Mouse (Mus musculus): ENCODE measurements around the gene Olfr1419.
A peak's percentile ranks its signal among the peaks of the same experiment; 100 is the strongest.
"Not testable (repeated sequence)": the region's sequence is repeated elsewhere in the genome, so short reads cannot be mapped to it uniquely, and the experiment has no call there.

Olfr1419 gene

GRCm38 (mm10) chr19:11875006-11875405 is at the start of gene Olfr1419:
Gene Olfr1419 (minus strand): TSS chr19:11875106.
- no peak for DNase-seq (ENCODE audit: low read depth)

- not testable (repeated sequence) for DNase-seq (ENCODE audit: low read depth)
Measured at GRCm38 (mm10) chr19:11922515-11922914, 47.6 kb upstream of the Olfr1419 start.

DNA sequence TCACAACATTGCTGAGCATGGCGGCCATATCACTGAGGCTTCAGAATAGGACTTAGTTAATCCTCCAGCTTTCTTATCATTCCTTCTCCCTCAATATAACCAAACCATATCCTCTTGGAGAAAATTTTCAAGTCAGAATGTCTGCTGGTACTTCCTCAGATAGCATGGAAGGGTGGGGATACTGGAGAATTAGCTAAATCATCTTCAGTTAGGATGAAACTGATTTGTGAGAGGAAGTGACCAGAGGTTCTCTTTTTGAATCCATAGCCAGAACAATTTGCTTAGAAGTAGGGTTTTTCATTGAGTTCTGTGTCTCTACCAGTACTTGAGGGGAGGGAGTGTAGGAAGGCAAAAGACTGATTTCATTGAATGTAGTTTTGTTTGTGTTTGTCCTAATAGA is 47.2 kb upstream of the Olfr1419 start:
- no peak for DNase-seq (ENCODE audit: low read depth)

GRCm38 (mm10) chr19:11915804-11916203 is 40.9 kb upstream of the Olfr1419 start:
- no peak for DNase-seq (ENCODE audit: low read depth)

- no peak for DNase-seq (ENCODE audit: low read depth)
Measured at GRCm38 (mm10) chr19:11912533-11913121, 37.7 kb upstream of the Olfr1419 start.

- DNase-seq (ENCODE audit: low read depth): peak; percentile 93
Measured at GRCm38 (mm10) chr19:11912037-11912532, 37.2 kb upstream of the Olfr1419 start, which contains the start of gene Patl1. Gene Patl1 (plus strand): TSS chr19:11912399.

- DNase-seq (ENCODE audit: low read depth): no peak
Measured at GRCm38 (mm10) chr19:11911603-11912002, 36.7 kb upstream of the Olfr1419 start.

DNA sequence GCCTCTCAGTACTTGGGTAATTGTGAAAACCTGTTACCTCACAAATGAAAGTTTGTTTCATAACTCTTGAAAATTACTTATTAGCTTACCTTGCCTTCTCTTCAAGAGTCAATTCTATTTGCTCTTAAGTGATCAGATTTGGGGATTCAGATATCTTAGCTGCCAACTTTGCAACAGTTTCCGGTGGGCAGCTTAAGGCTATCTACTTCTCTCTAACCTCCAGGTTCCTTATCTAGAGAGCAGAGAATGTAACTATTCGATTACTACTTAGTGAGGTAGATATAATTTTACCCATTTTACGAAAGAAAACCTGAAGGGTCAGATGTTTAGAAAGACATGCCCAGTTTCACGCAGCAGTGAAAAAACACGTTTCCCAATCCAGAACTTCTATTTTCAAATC is 36.1 kb upstream of the Olfr1419 start:
- DNase-seq (ENCODE audit: low read depth): no peak

- no peak for DNase-seq (ENCODE audit: low read depth)
Measured at GRCm38 (mm10) chr19:11886265-11886664, 11.4 kb upstream of the Olfr1419 start, which contains the start of gene Olfr1420. Gene Olfr1420 (plus strand): TSS chr19:11886565.

GRCm38 (mm10) chr19:11878404-11878803 is 3.5 kb upstream of the Olfr1419 start:
- not testable (repeated sequence) for DNase-seq (ENCODE audit: low read depth)

DNA sequence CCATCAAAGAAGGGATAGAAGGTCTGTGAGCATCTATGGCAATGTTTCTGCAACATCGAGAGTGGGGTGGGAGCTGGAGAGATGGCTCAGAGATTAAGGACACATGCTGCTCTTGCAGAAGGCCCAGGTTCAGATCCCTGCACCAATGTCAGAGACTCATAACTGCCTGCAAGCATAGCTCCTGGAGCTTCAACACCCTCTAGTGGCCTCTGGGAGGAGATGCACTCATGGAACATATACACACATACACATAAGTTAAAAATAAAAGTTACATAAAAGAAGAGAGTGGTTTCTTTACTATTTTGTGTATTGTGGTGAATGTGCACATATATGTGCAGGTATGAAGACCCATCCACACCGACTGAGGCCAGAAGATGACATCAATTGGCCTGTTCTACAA is 7.1 kb downstream of the Olfr1419 start:
- DNase-seq (ENCODE audit: low read depth): no peak

GRCm38 (mm10) chr19:11860966-11861365 is 13.9 kb downstream of the Olfr1419 start, which contains the start of gene Olfr1418:
Gene Olfr1418 (minus strand): TSS chr19:11861066.
- no peak for DNase-seq (ENCODE audit: low read depth)

DNA sequence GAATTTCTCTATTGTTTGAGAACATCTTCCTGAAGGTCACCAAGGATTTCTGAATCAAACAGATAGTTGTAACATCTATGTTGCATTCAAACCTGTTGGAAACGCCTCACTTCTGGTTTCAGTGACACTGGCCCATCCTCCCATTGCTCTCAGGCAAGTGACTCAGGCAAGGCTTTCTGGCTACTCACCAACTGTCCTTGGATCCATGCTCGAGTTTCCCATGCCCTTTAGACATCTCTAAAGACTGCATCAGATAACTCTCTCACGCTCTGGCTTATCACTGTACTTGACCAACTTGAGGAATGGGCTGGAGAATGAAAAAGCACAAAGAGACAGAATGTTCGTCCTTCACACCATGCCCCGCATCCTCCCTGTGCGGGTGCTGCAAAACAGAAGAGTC is 18.4 kb downstream of the Olfr1419 start:
- no peak for DNase-seq (ENCODE audit: low read depth)

DNA sequence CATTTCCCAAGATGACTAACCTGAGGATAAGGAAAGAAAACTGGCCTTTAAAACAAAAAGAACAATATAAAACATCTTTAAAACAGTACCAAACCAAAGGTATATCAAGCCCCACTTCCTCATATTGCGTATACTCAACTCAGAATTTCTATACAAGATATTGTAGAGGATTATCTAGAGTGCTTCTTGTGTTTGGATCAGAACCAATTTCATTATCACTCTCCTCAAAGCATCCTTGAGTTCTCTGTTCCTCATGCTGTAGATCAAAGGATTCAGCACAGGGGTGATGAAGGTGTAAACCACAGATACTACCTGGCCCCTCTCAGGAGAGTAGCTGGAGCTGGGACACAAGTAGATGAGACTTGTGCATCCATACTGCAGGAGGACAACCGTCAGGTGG is 20.1 kb downstream of the Olfr1419 start:
- DNase-seq (ENCODE audit: low read depth): no peak

DNA sequence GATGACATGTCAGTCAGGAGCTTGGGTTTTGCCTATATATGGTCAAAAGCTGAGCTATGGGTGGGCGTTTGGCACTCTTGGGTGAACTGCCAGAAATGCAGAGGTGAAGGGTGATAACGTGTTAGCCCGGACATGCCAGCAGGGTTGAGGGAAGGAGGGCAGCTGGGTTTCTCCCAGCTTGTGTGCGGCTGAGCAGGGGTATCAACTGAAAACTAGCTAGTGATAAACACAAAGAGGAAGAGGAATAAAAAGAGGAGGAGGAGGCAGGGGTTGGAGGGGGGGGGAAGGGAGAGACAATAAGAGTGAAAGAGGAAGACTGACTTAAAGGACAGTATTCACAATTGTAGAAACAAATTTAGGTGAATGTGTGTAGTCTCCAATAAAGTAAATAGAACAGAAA is 22.3 kb downstream of the Olfr1419 start:
- DNase-seq (ENCODE audit: low read depth): no peak

GRCm38 (mm10) chr19:11846333-11846732 is 28.6 kb downstream of the Olfr1419 start:
- no peak for DNase-seq (ENCODE audit: low read depth)

- DNase-seq (ENCODE audit: low read depth): no peak
Measured at GRCm38 (mm10) chr19:11839119-11839518, 35.8 kb downstream of the Olfr1419 start, which contains the start of gene Olfr1417. Gene Olfr1417 (minus strand): TSS chr19:11839219.

GRCm38 (mm10) chr19:11823346-11824065 is 51.4 kb downstream of the Olfr1419 start:
- DNase-seq (ENCODE audit: low read depth): no peak

DNA sequence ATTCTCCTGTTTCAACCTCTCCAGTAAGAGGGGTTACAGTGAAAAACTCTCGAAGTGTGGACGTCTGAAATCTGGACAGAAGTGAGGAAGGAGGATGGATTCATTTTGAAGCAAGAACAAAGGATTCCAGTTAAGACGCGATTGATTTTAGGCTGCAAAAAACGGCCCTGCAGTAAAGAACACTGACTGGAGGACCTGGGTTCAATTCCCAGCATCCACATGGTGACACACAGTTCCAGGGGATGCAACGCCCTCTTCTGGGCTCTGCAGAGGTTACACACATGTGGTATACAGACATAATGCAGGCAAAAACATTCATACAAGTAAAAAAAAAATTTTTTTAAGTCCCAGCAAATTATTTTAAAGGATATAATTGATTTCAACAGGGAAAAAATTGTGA is 54.7 kb downstream of the Olfr1419 start:
- DNase-seq (ENCODE audit: low read depth): no peak

GRCm38 (mm10) chr19:11819800-11820199 is 55.1 kb downstream of the Olfr1419 start:
- no peak for DNase-seq (ENCODE audit: low read depth)

DNA sequence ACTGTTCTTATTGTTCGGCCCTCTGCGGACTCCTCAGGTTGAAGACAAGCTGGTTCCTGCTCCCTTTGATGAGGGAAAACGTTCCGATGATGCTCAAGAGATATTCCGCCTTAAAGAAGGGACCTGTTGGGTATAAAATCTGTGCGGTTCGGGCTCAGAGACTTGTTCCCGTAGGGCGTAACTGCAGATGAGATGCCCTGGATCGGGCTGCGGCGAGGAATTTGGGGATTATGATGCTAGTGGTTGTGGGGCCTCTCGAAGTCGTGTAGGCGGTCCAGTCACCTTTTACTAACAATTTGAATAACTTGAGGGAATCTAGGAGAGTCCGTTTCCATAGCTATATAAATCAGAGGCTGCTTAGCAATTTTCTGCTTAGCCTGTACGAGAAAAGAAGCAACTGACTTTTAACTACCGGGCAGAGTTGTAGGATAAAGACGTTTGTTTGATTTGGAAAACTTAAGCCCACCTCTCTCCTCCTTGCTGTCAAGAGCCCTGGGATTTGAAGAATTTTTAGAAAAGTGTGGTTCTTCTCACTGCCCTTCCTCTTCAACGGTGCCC is 55.7 kb downstream of the Olfr1419 start, which contains the start of gene Stx3:
Stx3 (minus strand) TSS at position 261 of the 558 bp plus-strand sequence.
- no peak for DNase-seq (ENCODE audit: low read depth)
